Mouse (Mus musculus) myocyte (in vitro differentiated cells): ENCODE measurements around the gene 1110017D15Rik.

Source experiments
- CEBPB ChIP-seq: IDR thresholded peaks from 2 replicates; pipeline ENCODE4 v1.6.1; 2011; ENCODE audit warnings: mild to moderate bottlenecking, moderate library complexity; ENCODE audit not compliant: poor library complexity, insufficient read depth, severe bottlenecking
- E2F4 ChIP-seq: IDR thresholded peaks from one replicate; pipeline ENCODE4 v1.6.1; 2011; ENCODE audit warnings: mild to moderate bottlenecking, control low read depth, moderate library complexity; ENCODE audit not compliant: insufficient read depth
- MAX ChIP-seq: IDR thresholded peaks from one replicate; pipeline ENCODE4 v1.6.1; 2011; ENCODE audit warnings: low read depth, mild to moderate bottlenecking, control low read depth
- MYOD1 ChIP-seq, 3 experiments: IDR thresholded peaks; one replicate each; pipeline ENCODE4 v1.6.1; 2011; ENCODE audit warnings: control low read depth in 2 of 3, low read depth in 2 of 3, mild to moderate bottlenecking in 2 of 3, moderate library complexity in 1 of 3; ENCODE audit not compliant: insufficient read length in 2 of 3, control insufficient read depth in 1 of 3
- MYOG ChIP-seq, 3 experiments: IDR thresholded peaks; one replicate each; pipeline ENCODE4 v1.6.1; 2011; ENCODE audit warnings: control low read depth in 2 of 3, low read depth in 2 of 3, mild to moderate bottlenecking in 2 of 3; ENCODE audit not compliant: insufficient read length in 2 of 3, control insufficient read depth in 1 of 3, insufficient read depth in 1 of 3
- POLR2A ChIP-seq: IDR thresholded peaks from one replicate; pipeline ENCODE4 v1.6.1; 2011; ENCODE audit warnings: low read depth, mild to moderate bottlenecking, control low read depth, moderate library complexity; ENCODE audit not compliant: insufficient read length
- POLR2AphosphoS2 ChIP-seq: IDR thresholded peaks from one replicate; pipeline ENCODE4 v1.6.1; 2011; ENCODE audit warnings: low read depth, control low read depth; ENCODE audit not compliant: insufficient read length
- SRF ChIP-seq: IDR thresholded peaks from one replicate; pipeline ENCODE4 v1.6.1; 2011; ENCODE audit warnings: low read depth; ENCODE audit not compliant: control insufficient read depth, insufficient read length
- TCF12 ChIP-seq: IDR thresholded peaks from one replicate; pipeline ENCODE4 v1.6.1; 2011; ENCODE audit warnings: mild to moderate bottlenecking, control low read depth; ENCODE audit not compliant: poor library complexity, insufficient read depth, severe bottlenecking
- TCF3 ChIP-seq: IDR thresholded peaks from one replicate; pipeline ENCODE4 v1.6.1; 2011; ENCODE audit warnings: low read depth, control low read depth; ENCODE audit not compliant: insufficient read length
- USF1 ChIP-seq: IDR thresholded peaks from one replicate; pipeline ENCODE4 v1.6.1; 2011; ENCODE audit warnings: low read depth, mild to moderate bottlenecking, control low read depth, moderate library complexity

GRCm38 (mm10) chr4:41517233-41517632 is at the start of gene 1110017D15Rik:
- TF ChIP-seq TCF12 (no peak), CEBPB (no peak), POLR2A (no peak), SRF (no peak), MYOG (IDR thresholded peaks at IDR 0.05; ENCODE audit: control insufficient read depth in 1 of 3, insufficient read depth in 1 of 3, insufficient read length in 2 of 3, low read depth in 2 of 3) (no peak), MAX (no peak), E2F4 (no peak), POLR2AphosphoS2 (no peak), USF1 (no peak), MYOD1 (IDR thresholded peaks at IDR 0.05; ENCODE audit: control insufficient read depth in 1 of 3, insufficient read length in 2 of 3, low read depth in 2 of 3) (no peak), TCF3 (no peak)
